Mouse (Mus musculus) intestine, embryonic 16.5 days (tissue): ENCODE results near the gene Peli3. TPM values are rescaled to one million over a fixed set of nuclear protein-coding genes. Genes with fewer than 3 reads are reported as not detected.

Experiments
- ATAC-seq: fragments of 200-750 bp; cut with Nextera tagmentation; 2 replicates; pipeline ENCODE4 v1.8.0; 2017; ENCODE audit warnings: moderate TSS enrichment, moderate library complexity
- H3K27ac ChIP-seq: fragments of 300-500 bp; sonication (generic); 2 replicates; pipeline ENCODE4 v1.5.1; 2014; ENCODE audit warnings: mild to moderate bottlenecking, low read length
- H3K27me3 ChIP-seq: fragments of 300-500 bp; sonication (generic); replicated peaks from 2 replicates; pipeline ENCODE4 v1.6.1; 2014; ENCODE audit warnings: low read length, control low read depth, mixed read lengths; ENCODE audit not compliant: control insufficient read depth, insufficient read depth
- H3K36me3 ChIP-seq: fragments of 300-500 bp; sonication (generic); 2 replicates; pipeline ENCODE4 v1.6.1; 2014; ENCODE audit warnings: low read length, control low read depth; ENCODE audit not compliant: control insufficient read depth, insufficient read depth
- H3K4me1 ChIP-seq: fragments of 300-500 bp; sonication (generic); 2 replicates; pipeline ENCODE4 v1.6.1; 2014; ENCODE audit warnings: low read length, control low read depth, mixed read lengths; ENCODE audit not compliant: control insufficient read depth, insufficient read depth
- H3K4me2 ChIP-seq: fragments of 300-500 bp; sonication (generic); 2 replicates; pipeline ENCODE4 v1.6.1; 2014; ENCODE audit warnings: low read depth, low read length, control low read depth
- H3K4me3 ChIP-seq: fragments of 300-500 bp; sonication (generic); 2 replicates; pipeline ENCODE4 v1.5.1; 2014; ENCODE audit warnings: mild to moderate bottlenecking, low read length
- H3K9ac ChIP-seq: fragments of 300-500 bp; sonication (generic); 2 replicates; pipeline ENCODE4 v1.6.1; 2014; ENCODE audit warnings: low read depth, low read length
- H3K9me3 ChIP-seq: fragments of 300-500 bp; sonication (generic); 2 replicates; pipeline ENCODE4 v1.6.1; 2016; ENCODE audit warnings: low read length, control low read depth; ENCODE audit not compliant: control insufficient read depth
- WGBS: fragments of 180-500 bp; shearing (Covaris S2); extraction: QIAGEN DNeasy Blood & Tissue Kit; methylation state at CpG from one replicate; pipeline ENCODE4 v1.1.7; 2014; 5-methylcytosine and 5-hydroxymethylcytosine counted together
- polyA plus RNA-seq: library from polyadenylated mRNA; unstranded; fragments of >200 nt; fragmentation: Nextera tagmentation; extraction: Ambion mirVana; gene quantifications from 2 replicates; pipeline ENCODE4 v1.2.1, GENCODE M21; 2015

Peli3 gene
- polyA plus RNA-seq, 1 experiment from 2014 or later = 1.3 TPM

- peaks cover 34% of the 10 kb centered on the region for H3K36me3 ChIP-seq
- H3K4me3 ChIP-seq = no peak overlapping the region
- no peak for ATAC-seq
- no peak overlapping the region for H3K27ac ChIP-seq
- no peaks in the 10 kb centered on the region for H3K4me1 ChIP-seq
- H3K27me3 ChIP-seq = no peaks in the 10 kb centered on the region
- H3K9me3 ChIP-seq = no peaks in the 10 kb centered on the region
- WGBS = 77% methylated on average over 10 of the region's 10 CpGs
- no peak overlapping the region for H3K4me2 ChIP-seq
- no peak overlapping the region for H3K9ac ChIP-seq
These were observed 26.1 kb downstream of the Peli3 start for GRCm38 (mm10) chr19:4916827-4917226.

GRCm38 (mm10) chr19:4915924-4916603 is 26.9 kb downstream of the Peli3 start:
- Histone ChIP-seq H3K9me3 (no peaks in the 10 kb centered on the region), H3K4me1 (no peaks in the 10 kb centered on the region), H3K27me3 (no peaks in the 10 kb centered on the region), H3K4me2 (no peak overlapping the region), H3K36me3 (peaks cover 34% of the 10 kb centered on the region), H3K4me3 (no peak overlapping the region), H3K9ac (no peak overlapping the region), H3K27ac (no peak overlapping the region)
- no peak for ATAC-seq
- 90% methylated on average over 15 of the region's 15 CpGs for WGBS

- Histone ChIP-seq H3K4me1 (no peaks in the 10 kb centered on the region), H3K4me2 (no peak overlapping the region), H3K36me3 (peaks cover 36% of the 10 kb centered on the region), H3K9ac (no peak overlapping the region), H3K27ac (no peak overlapping the region), H3K4me3 (no peak overlapping the region), H3K27me3 (no peaks in the 10 kb centered on the region), H3K9me3 (no peaks in the 10 kb centered on the region)
- WGBS = 93% methylated on average over 7 of the region's 7 CpGs
- ATAC-seq = no peak
These were observed 33.6 kb downstream of the Peli3 start for GRCm38 (mm10) chr19:4909376-4909775.

- Histone ChIP-seq H3K9ac (no peak overlapping the region), H3K27ac (no peak overlapping the region), H3K4me1 (no peaks in the 10 kb centered on the region), H3K27me3 (no peaks in the 10 kb centered on the region), H3K4me2 (no peak overlapping the region), H3K9me3 (no peaks in the 10 kb centered on the region), H3K36me3 (peaks cover 25% of the 10 kb centered on the region), H3K4me3 (no peak overlapping the region)
- 76% methylated on average over 4 of the region's 4 CpGs for WGBS
- ATAC-seq = no peak
These were observed 34.8 kb downstream of the Peli3 start for GRCm38 (mm10) chr19:4908107-4908506.

GRCm38 (mm10) chr19:4905979-4906794 is 36.7 kb downstream of the Peli3 start, which contains the start of gene Bbs1:
TSS of gene Bbs1 (minus strand) at chr19:4906628.
- Histone ChIP-seq H3K4me3 (peak within 1 kb of the TSS; percentile 67), H3K4me2 (peak within 1 kb of the TSS; percentile 71), H3K9ac (peak within 1 kb of the TSS; percentile 67), H3K9me3 (no peaks in the 10 kb centered on the region), H3K27ac (no peak within 1 kb of the TSS; the same call in 1 of the 2 replicates), H3K36me3 (peaks cover 27% of the 10 kb centered on the region), H3K27me3 (no peaks in the 10 kb centered on the region), H3K4me1 (no peaks in the 10 kb centered on the region)
- WGBS = 9% methylated on average over 31 of the region's 31 CpGs
- peak; percentile 65 for ATAC-seq

GRCm38 (mm10) chr19:4899888-4900287 is 43.0 kb downstream of the Peli3 start:
- 84% methylated on average over 3 of the region's 3 CpGs for WGBS
- Histone ChIP-seq H3K4me2 (no peak overlapping the region), H3K36me3 (0 out of 2 replicates have a peak, but pooled peaks cover 2% of the 10 kb centered on the region)

GRCm38 (mm10) chr19:4898972-4899371 is 44.0 kb downstream of the Peli3 start:
- H3K4me1 ChIP-seq = no peaks in the 10 kb centered on the region
- H3K27me3 ChIP-seq = no peaks in the 10 kb centered on the region
- H3K9me3 ChIP-seq = no peaks in the 10 kb centered on the region
- no peak overlapping the region for H3K27ac ChIP-seq
- H3K36me3 ChIP-seq = 0 out of 2 replicates have a peak, but pooled peaks cover 2% of the 10 kb centered on the region
- no peak overlapping the region for H3K9ac ChIP-seq
- no peak overlapping the region for H3K4me2 ChIP-seq
- no peak for ATAC-seq
- H3K4me3 ChIP-seq = no peak overlapping the region
- 77% methylated on average over 9 of the region's 9 CpGs for WGBS

More at GRCm38 (mm10) chr19:4899888-4900287, 43.0 kb downstream of the Peli3 start:
- H3K9ac ChIP-seq = no peak overlapping the region
- H3K4me3 ChIP-seq = no peak overlapping the region
- no peaks in the 10 kb centered on the region for H3K4me1 ChIP-seq
- no peak for ATAC-seq
- H3K27ac ChIP-seq = no peak overlapping the region
- no peaks in the 10 kb centered on the region for H3K9me3 ChIP-seq
- no peaks in the 10 kb centered on the region for H3K27me3 ChIP-seq

- ATAC-seq = no peak
- Histone ChIP-seq H3K4me1 (no peaks in the 10 kb centered on the region), H3K27ac (no peak overlapping the region), H3K27me3 (no peaks in the 10 kb centered on the region), H3K9me3 (no peaks in the 10 kb centered on the region), H3K36me3 (no peaks in the 10 kb centered on the region), H3K4me3 (no peak overlapping the region), H3K9ac (no peak overlapping the region), H3K4me2 (no peak overlapping the region)
- 58% methylated on average over 21 of the region's 21 CpGs for WGBS
These were observed 46.0 kb downstream of the Peli3 start for GRCm38 (mm10) chr19:4896780-4897520.

GRCm38 (mm10) chr19:4891798-4892197 is 51.1 kb downstream of the Peli3 start:
- WGBS = 88% methylated on average over 3 of the region's 3 CpGs
- no peaks in the 10 kb centered on the region for H3K9me3 ChIP-seq
- H3K27me3 ChIP-seq = no peaks in the 10 kb centered on the region
- H3K4me3 ChIP-seq = no peak overlapping the region
- no peak overlapping the region for H3K27ac ChIP-seq
- no peak overlapping the region for H3K4me2 ChIP-seq
- ATAC-seq = no peak
- no peak overlapping the region for H3K9ac ChIP-seq
- H3K36me3 ChIP-seq = no peaks in the 10 kb centered on the region
- H3K4me1 ChIP-seq = no peaks in the 10 kb centered on the region
